11 mouse cellular contexts compared by ENCODE assay signal in genomic region chr5:35244204-35244603, GRCm38 (mm10). TPM values are rescaled to one million over a fixed set of nuclear protein-coding genes. Genes with fewer than 3 reads are reported as not detected.
A peak's percentile ranks its signal among the peaks of the same experiment; 100 is the strongest.
DNase-seq lines count a peak whose midpoint lies in the region; ATAC-seq and TF ChIP-seq lines count a peak whose summit lies in the region.
"Had no signal": no experiment of that assay in that cellular context is flagged by ENCODE, and none has a peak within 500 bp of the region (broad histone marks: within the 10 kb centered on the region; RNA-seq: fewer than 3 reads in every experiment).

No protein-coding gene starts in this region.

- no peak overlapping the region for H3K27ac ChIP-seq in heart, adult 2 months
- no peak overlapping the region for H3K27ac ChIP-seq in heart, embryonic 12.5 days (ENCODE audit: poor library complexity, severe bottlenecking)
- H3K27ac ChIP-seq in spleen, adult 2 months (ENCODE audit: insufficient read depth, low read length) = no peak overlapping the region
- H3K27ac ChIP-seq in embryonic facial prominence, embryonic 11.5 days (replicated peaks; ENCODE audit: low read depth, low read length) = no peak overlapping the region
- H3K27ac ChIP-seq in small intestine, adult 2 months (ENCODE audit: insufficient read depth, low read depth, low read length) = no peak overlapping the region
- H3K27ac ChIP-seq in hindbrain, embryonic 14.5 days = no peak overlapping the region
- H3K27ac ChIP-seq: midbrain, embryonic 13.5 days had no signal

- no peak for ATAC-seq in heart, embryonic 12.5 days (ENCODE audit: insufficient number of reproducible peaks, low FRiP score)
- no peak for ATAC-seq in embryonic facial prominence, embryonic 11.5 days (replicated peaks; ENCODE audit: insufficient number of reproducible peaks, low FRiP score, low TSS enrichment, low read depth)
- no peak for ATAC-seq in hindbrain, embryonic 14.5 days (ENCODE audit: low FRiP score)
- ATAC-seq in activated CD4-positive, CD25-positive, alpha-beta regulatory T cell, adult 4 months = no peak

- H3K4me3 ChIP-seq in heart, adult 2 months = no peak overlapping the region
- H3K4me3 ChIP-seq in heart, embryonic 12.5 days = no peak overlapping the region
- H3K4me3 ChIP-seq in spleen, adult 2 months (ENCODE audit: extremely low read depth, insufficient read depth, insufficient read length) = no peak overlapping the region
- no peak overlapping the region for H3K4me3 ChIP-seq in embryonic facial prominence, embryonic 11.5 days (ENCODE audit: low read depth, low read length)
- H3K4me3 ChIP-seq in small intestine, adult 2 months (ENCODE audit: low read depth, low read length) = no peak overlapping the region
- H3K4me3 ChIP-seq in hindbrain, embryonic 14.5 days (replicated peaks; ENCODE audit: low read length) = no peak overlapping the region
- H3K4me3 ChIP-seq: midbrain, embryonic 13.5 days had no signal

- no peak for TF ChIP-seq POLR2A in heart, adult 2 months (IDR thresholded peaks at IDR 0.05; ENCODE audit: insufficient read depth, low read depth, low read length)
- TF ChIP-seq POLR2A in spleen, adult 2 months (IDR thresholded peaks at IDR 0.05; ENCODE audit: low read depth, low read length) = no peak
- TF ChIP-seq POLR2A in small intestine, adult 2 months (IDR thresholded peaks at IDR 0.05; ENCODE audit: low read depth, low read length) = no peak

- DNase-seq in heart, adult 2 months = no peak
- DNase-seq in spleen, adult 2 months (ENCODE audit: low read depth in 1 of 2, low spot score in 2 of 2) = no peak
- no peak for DNase-seq in spleen, adult 12 weeks (ENCODE audit: low spot score)
- DNase-seq in embryonic facial prominence, embryonic 11.5 days (ENCODE audit: low spot score) = peak; percentile 22
- no peak for DNase-seq in hindbrain, embryonic 14.5 days (ENCODE audit: low spot score)
- DNase-seq: gastrocnemius, postnatal 25 days had no signal

- TF ChIP-seq CTCF in heart, adult 2 months (IDR thresholded peaks at IDR 0.05) = peak; percentile 49
- peak; percentile 20; the same call in 1 of the 2 replicates for TF ChIP-seq CTCF in spleen, adult 2 months (IDR thresholded peaks at IDR 0.05; ENCODE audit: extremely low read depth, insufficient read depth, insufficient read length, insufficient replicate concordance)
- TF ChIP-seq CTCF in small intestine, adult 2 months (IDR thresholded peaks at IDR 0.05; ENCODE audit: extremely low read depth, insufficient read length, insufficient replicate concordance, low read depth, low read length) = peak; percentile 32; the same call in 1 of the 2 replicates

- no peaks in the 10 kb centered on the region for H3K79me2 ChIP-seq in heart, adult 2 months (replicated peaks; ENCODE audit: control insufficient read depth, insufficient read depth, low read length)

- H3K9ac ChIP-seq in heart, adult 2 months (ENCODE audit: low read depth, low read length) = no peak overlapping the region
- H3K9ac ChIP-seq in heart, embryonic 12.5 days = no peak overlapping the region
- no peak overlapping the region for H3K9ac ChIP-seq in embryonic facial prominence, embryonic 11.5 days (replicated peaks; ENCODE audit: low read length)
- H3K9ac ChIP-seq in hindbrain, embryonic 14.5 days = no peak overlapping the region
- H3K9ac ChIP-seq: midbrain, embryonic 13.5 days had no signal

- WGBS in heart, adult 2 months = 9% methylated on average over 1 of the region's 1 CpGs
- WGBS in heart, embryonic 12.5 days = 0% methylated on average over 1 of the region's 1 CpGs
- WGBS in spleen, adult 2 months = 14% methylated on average over 1 of the region's 1 CpGs
- 4% methylated on average over 1 of the region's 1 CpGs for WGBS in embryonic facial prominence, embryonic 11.5 days
- 0% methylated on average over 1 of the region's 1 CpGs for WGBS in small intestine, adult 2 months
- WGBS in hindbrain, embryonic 14.5 days = 8% methylated on average over 1 of the region's 1 CpGs

- H3K9me3 ChIP-seq in heart, embryonic 12.5 days (replicated peaks) = no peaks in the 10 kb centered on the region
- no peaks in the 10 kb centered on the region for H3K9me3 ChIP-seq in embryonic facial prominence, embryonic 11.5 days (replicated peaks; ENCODE audit: control insufficient read depth, low read length)
- H3K9me3 ChIP-seq in hindbrain, embryonic 14.5 days (ENCODE audit: control insufficient read depth, low read length) = peaks cover 10% of the 10 kb centered on the region; the same call in 1 of the 2 replicates
- H3K9me3 ChIP-seq: midbrain, embryonic 13.5 days had no signal

- no peaks in the 10 kb centered on the region for H3K36me3 ChIP-seq in heart, adult 2 months (ENCODE audit: control insufficient read depth, insufficient read depth, low read length)
- no peaks in the 10 kb centered on the region for H3K36me3 ChIP-seq in heart, embryonic 12.5 days
- H3K36me3 ChIP-seq in spleen, adult 2 months (ENCODE audit: control insufficient read depth, insufficient read depth, low read length) = no peaks in the 10 kb centered on the region
- no peaks in the 10 kb centered on the region for H3K36me3 ChIP-seq in embryonic facial prominence, embryonic 11.5 days (replicated peaks; ENCODE audit: control insufficient read depth, insufficient read depth, low read depth, low read length)
- H3K36me3 ChIP-seq in small intestine, adult 2 months (ENCODE audit: control insufficient read depth, insufficient read depth, low read length) = no peaks in the 10 kb centered on the region
- H3K36me3 ChIP-seq in hindbrain, embryonic 14.5 days (replicated peaks; ENCODE audit: control insufficient read depth, insufficient read depth) = no peaks in the 10 kb centered on the region
- H3K36me3 ChIP-seq: midbrain, embryonic 13.5 days had no signal

- no peaks in the 10 kb centered on the region for H3K4me1 ChIP-seq in heart, adult 2 months (ENCODE audit: control insufficient read depth, insufficient read depth, low read length)
- no peaks in the 10 kb centered on the region for H3K4me1 ChIP-seq in heart, embryonic 12.5 days (replicated peaks)
- H3K4me1 ChIP-seq in spleen, adult 2 months (ENCODE audit: control insufficient read depth, insufficient read depth, insufficient read length) = no peaks in the 10 kb centered on the region
- no peaks in the 10 kb centered on the region for H3K4me1 ChIP-seq in embryonic facial prominence, embryonic 11.5 days (ENCODE audit: control insufficient read depth, insufficient read depth, low read length)
- no peaks in the 10 kb centered on the region for H3K4me1 ChIP-seq in small intestine, adult 2 months (ENCODE audit: control insufficient read depth, insufficient read depth, insufficient read length, low read length)
- peaks cover 8% of the 10 kb centered on the region for H3K4me1 ChIP-seq in hindbrain, embryonic 14.5 days (replicated peaks; ENCODE audit: control insufficient read depth, insufficient read depth, low read length)

- TF ChIP-seq EP300 in heart, adult 2 months (IDR thresholded peaks at IDR 0.05; ENCODE audit: insufficient read depth, low read depth, low read length) = no peak

- intact Hi-C loops in heart, adult 2 months (cut with DNase I) = no loop called here

- no peaks in the 10 kb centered on the region for H3K27me3 ChIP-seq in heart, adult 2 months (ENCODE audit: control insufficient read depth, insufficient read depth, low read length)
- peaks cover 31% of the 10 kb centered on the region for H3K27me3 ChIP-seq in heart, embryonic 12.5 days (replicated peaks)
- H3K27me3 ChIP-seq in spleen, adult 2 months (ENCODE audit: control insufficient read depth, insufficient read depth, low read length) = no peaks in the 10 kb centered on the region
- no peaks in the 10 kb centered on the region for H3K27me3 ChIP-seq in embryonic facial prominence, embryonic 11.5 days (ENCODE audit: control insufficient read depth, insufficient read depth, low read length)
- no peaks in the 10 kb centered on the region for H3K27me3 ChIP-seq in small intestine, adult 2 months (ENCODE audit: control insufficient read depth, insufficient read depth, low read length)
- no peaks in the 10 kb centered on the region for H3K27me3 ChIP-seq in hindbrain, embryonic 14.5 days (ENCODE audit: control insufficient read depth, insufficient read depth, low read length)
- H3K27me3 ChIP-seq: midbrain, embryonic 13.5 days had no signal

- no peak overlapping the region for H3K4me2 ChIP-seq in heart, embryonic 12.5 days
- no peak overlapping the region for H3K4me2 ChIP-seq in embryonic facial prominence, embryonic 11.5 days (ENCODE audit: low read depth, low read length)
- H3K4me2 ChIP-seq in hindbrain, embryonic 14.5 days (replicated peaks) = no peak overlapping the region
- H3K4me2 ChIP-seq: midbrain, embryonic 13.5 days had no signal

RNA-seq across cellular contexts. Expression of gene Adra2c, which starts 33.9 kb away (rescaled TPM):
- under 1 TPM; 0.43 to 0.52 TPM for total RNA-seq in heart, adult 2 months (2021)
- polyA plus RNA-seq in heart, adult 2 months (2012; rRNA removed) = 0.23 and 0.43 TPM in 2 replicates
- 0.06 TPM in 2 replicates for polyA plus RNA-seq in heart, embryonic 12.5 days (2016; fragmentation: Nextera tagmentation; extraction: Ambion mirVana)
- 0.28 and 0.97 TPM in 2 replicates for polyA plus RNA-seq in spleen, adult 2 months (2012; rRNA removed)
- 0.11 and 0.31 TPM in 2 replicates for polyA plus RNA-seq in embryonic facial prominence, embryonic 11.5 days (2014; fragmentation: Nextera tagmentation; extraction: Ambion mirVana)
- polyA plus RNA-seq in small intestine, adult 2 months (2012; rRNA removed) = 0.51 and 1.7 TPM in 2 replicates
- 0.67 and 1.1 TPM in 2 replicates for polyA plus RNA-seq in hindbrain, embryonic 14.5 days (2014; fragmentation: Nextera tagmentation; extraction: Ambion mirVana)
- not detected for polyA plus RNA-seq in activated CD4-positive, CD25-positive, alpha-beta regulatory T cell, adult 4 months (2017; shearing (Covaris generic))
- total RNA-seq: common myeloid progenitor, adult 5-6 weeks had no signal
